Mouse (Mus musculus): ENCODE measurements around the gene Itih2.

DNA sequence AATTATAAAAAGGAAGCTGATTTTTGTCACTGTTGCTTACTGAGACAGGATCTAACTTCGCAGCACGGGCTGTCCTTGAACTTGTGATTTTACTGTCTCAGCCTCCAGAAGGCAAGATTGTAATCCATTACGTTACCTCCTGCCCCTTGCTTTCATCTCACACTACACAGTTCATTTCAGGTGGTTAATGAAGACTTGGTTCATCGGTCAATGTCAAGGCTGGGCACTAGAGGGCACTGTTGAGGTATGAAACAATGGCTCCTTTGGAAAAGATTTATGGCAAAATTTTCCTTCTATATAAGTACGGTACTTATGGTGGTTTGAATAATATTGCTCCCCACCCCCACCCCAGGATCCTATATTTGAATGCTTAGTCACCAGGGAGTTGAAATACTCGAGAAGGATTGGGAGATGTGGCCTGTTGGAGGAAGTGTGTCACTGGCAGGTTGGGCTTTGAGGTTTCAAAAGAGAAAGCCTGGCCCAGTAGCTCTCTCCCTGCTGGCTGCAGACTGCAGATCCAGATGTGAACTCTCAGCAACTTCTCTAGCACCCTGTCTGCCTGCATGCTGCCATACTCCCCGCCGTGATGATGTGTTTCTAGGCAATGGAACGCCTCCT, 32.5 kb downstream of the Itih2 start:
- TF ChIP-seq CTCF (IDR thresholded peaks at IDR 0.05; ENCODE audit: extremely low read depth, insufficient read depth, insufficient read length, insufficient replicate concordance) (no peak; the same call in 1 of the 2 replicates), POLR2A (IDR thresholded peaks at IDR 0.05; ENCODE audit: low read depth, low read length) (no peak)

All from spleen, adult 2 months (tissue).